Mouse (Mus musculus) left cerebral cortex, postnatal 14 days (tissue): ENCODE measurements at regions not wholly inside any gene's neighbourhood (a gene's known extent, or its start where the extent isn't known, plus 50 kb on each side); places are given as distances from the start of the nearest gene placed in this dataset.

ENCODE experiments used
- DNase-seq, 2 experiments: peaks; one replicate each; pipeline ENCODE4 v3.0.0; 2021 to 2022; ENCODE audit warnings: low spot score in 2 of 2, mixed read lengths in 1 of 2
- intact Hi-C: fragments of 180-260 bp; cut with DNase I; formaldehyde crosslinking; loops from one replicate; pipeline ENCODE4 v1.15.1; 2025

- intact Hi-C loops = no loop called here
- no peak for DNase-seq
These were observed 114.1 kb upstream of the Map3k7 start for GRCm38 (mm10) chr4:31849763-31850162.

GRCm38 (mm10) chr4:31851006-31851405 is 112.9 kb upstream of the Map3k7 start:
- peak; percentile 18 to 30 for DNase-seq
- intact Hi-C loops = no loop called here

DNA sequence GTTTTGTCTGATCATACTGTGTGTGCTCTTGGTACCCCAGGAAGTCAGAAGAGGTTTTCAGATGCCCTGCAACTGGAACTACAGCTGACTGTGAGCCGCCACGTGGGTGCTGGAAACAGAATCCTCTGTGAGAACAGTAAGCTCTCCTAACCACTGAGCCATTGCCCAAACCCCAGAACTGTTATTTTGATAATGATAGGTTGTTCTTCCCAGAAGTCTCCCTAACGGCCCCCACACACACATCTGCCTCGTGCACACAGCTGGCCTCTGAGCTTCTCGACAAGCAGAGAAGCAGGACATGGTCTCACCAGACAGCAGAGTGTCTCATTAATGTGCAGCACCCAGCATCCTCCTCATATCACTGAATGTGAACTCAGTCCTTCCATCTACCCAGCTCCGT is 110.0 kb upstream of the Map3k7 start:
- DNase-seq = no peak
- intact Hi-C loops = no loop called here

- intact Hi-C loops = no loop called here
- no peak for DNase-seq
These were observed 103.5 kb upstream of the Map3k7 start for GRCm38 (mm10) chr4:31860389-31860788.

DNA sequence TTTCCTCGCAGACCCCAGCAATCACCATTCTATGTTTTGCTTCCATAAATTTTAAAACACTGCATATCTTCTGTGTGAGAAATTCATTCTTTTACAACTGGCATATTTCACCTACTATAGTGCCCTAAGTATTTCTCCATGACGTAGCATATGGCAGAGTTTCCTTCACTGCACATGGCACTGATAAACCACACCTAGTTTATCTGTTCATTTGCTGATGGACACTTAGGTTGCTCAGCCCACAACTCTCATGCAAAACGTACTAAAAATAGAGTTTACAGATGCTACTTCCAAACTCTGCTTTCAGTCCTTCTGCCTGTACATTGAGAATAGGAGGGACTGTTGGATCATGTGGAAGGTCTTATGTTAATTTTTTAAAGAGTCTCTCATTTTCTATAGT is 102.7 kb upstream of the Map3k7 start:
- intact Hi-C loops = no loop called here
- DNase-seq = no peak

DNA sequence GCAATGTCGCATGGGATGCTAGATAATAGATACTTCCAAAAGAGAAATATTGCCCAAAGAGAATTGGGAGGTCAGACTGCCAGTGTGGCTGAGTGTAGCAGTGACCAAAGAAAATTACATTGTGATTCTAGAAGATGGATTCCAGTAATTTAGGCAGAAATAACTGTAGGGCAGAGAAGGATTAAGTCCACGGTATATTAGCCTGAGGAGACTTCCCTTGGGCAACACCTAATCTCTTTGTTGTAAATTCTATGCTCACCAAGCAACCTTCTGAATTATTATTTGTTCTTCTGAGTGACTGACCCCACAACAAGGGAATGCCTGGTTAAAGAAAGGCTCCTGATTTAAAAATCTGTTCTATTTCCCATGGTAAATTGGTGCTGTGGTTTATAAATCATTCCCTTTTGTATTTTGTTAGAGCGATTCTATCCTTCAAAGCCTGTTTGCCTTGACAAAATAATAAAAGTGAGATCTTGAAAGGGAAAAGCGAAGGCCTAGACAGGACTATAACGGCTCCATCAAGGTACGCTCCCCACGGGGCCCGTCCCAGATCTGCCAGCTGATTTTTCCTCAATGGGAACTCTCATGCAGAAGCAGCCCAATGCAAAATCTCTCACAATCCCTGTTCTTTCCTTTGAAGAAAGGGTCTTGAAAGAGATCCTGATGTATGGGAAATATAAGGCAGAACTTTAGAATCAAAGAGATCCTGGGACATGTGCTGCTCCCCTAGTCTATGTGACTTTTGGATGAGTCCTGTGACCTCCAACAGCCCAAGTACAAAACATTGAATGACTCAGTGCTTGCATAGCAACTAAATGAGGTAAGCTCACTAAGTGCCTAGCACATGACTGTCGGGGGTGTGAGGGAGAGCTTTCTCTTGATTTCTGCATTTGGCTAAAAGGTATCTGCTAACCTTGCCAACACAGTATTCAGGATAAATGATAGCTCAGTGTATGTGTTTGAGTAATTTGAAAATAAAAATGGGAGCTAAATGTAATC is 90.6 kb upstream of the Map3k7 start:
- intact Hi-C loops = no loop called here
- DNase-seq = no peak

- intact Hi-C loops = no loop called here
- DNase-seq = no peak
These were observed 86.5 kb upstream of the Map3k7 start for GRCm38 (mm10) chr4:31877389-31877788.

- intact Hi-C loops = no loop called here
- DNase-seq = no peak
These were observed 85.3 kb upstream of the Map3k7 start for GRCm38 (mm10) chr4:31878493-31879191.

GRCm38 (mm10) chr4:31879192-31879585 is 84.7 kb upstream of the Map3k7 start:
- intact Hi-C loops = no loop called here
- no peak for DNase-seq

GRCm38 (mm10) chr4:31880213-31880612 is 83.7 kb upstream of the Map3k7 start:
- DNase-seq = no peak
- intact Hi-C loops = no loop called here

- intact Hi-C loops = no loop called here
These were observed 74.2 kb upstream of the Map3k7 start for GRCm38 (mm10) chr4:31889673-31890072.

GRCm38 (mm10) chr4:31909086-31909673 is 54.7 kb upstream of the Map3k7 start:
- no peak for DNase-seq
- intact Hi-C loops = no loop called here

More at GRCm38 (mm10) chr4:31889673-31890072, 74.2 kb upstream of the Map3k7 start:
- no peak for DNase-seq
